Mouse (Mus musculus) heart, postnatal 36 days (tissue): ENCODE data around the gene Cyp3a57. TPM values are rescaled to one million over a fixed set of nuclear protein-coding genes. Genes with fewer than 3 reads are reported as not detected.
"Not testable (repeated sequence)": the region's sequence is repeated elsewhere in the genome, so short reads cannot be mapped to it uniquely, and the experiment has no call there.

Experiments
- DNase-seq, 2 experiments: peaks; one replicate each; pipeline ENCODE4 v3.0.0; 2021 to 2022
- intact Hi-C: fragments of 180-260 bp; cut with DNase I; formaldehyde crosslinking; loops from one replicate; pipeline ENCODE4 v1.15.1; 2025
- total RNA-seq, 2 experiments: library from RNA; stranded (reverse); gene quantifications; 2 replicates each; pipeline ENCODE4 v1.2.3; 2021

The Cyp3a57 gene
- not detected for total RNA-seq

GRCm38 (mm10) chr5:145344941-145345340, at the start of gene Cyp3a57:
Gene Cyp3a57, plus strand, starts transcription at chr5:145345279.
- no peak for DNase-seq
- intact Hi-C loops = no loop called here

DNA sequence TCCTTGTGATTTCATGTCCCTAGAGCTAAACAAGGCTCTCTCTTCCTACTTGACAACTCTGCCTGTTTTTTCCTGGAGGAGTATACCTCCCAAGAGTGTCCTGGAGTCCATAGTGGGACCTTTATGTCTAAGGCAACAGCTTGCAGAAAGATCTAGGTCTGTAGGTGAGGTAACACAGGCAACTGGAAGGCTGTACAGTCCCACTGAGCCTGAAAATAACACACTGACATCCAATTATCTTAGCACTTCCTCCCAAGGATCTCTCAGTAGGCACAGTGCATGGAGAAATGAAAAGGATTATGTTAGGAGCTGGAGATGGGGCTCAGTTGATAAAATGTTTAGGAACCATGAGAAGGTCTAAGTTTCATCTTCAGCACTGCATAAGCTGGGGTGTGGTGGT, 44.6 kb upstream of the Cyp3a57 start:
- intact Hi-C loops = no loop called here
- DNase-seq = no peak

GRCm38 (mm10) chr5:145301796-145302195, 43.3 kb upstream of the Cyp3a57 start:
- intact Hi-C loops, DNase-seq: not testable (repeated sequence)

- DNase-seq = no peak
- intact Hi-C loops = no loop called here
These were observed 42.7 kb upstream of the Cyp3a57 start for GRCm38 (mm10) chr5:145302424-145302823.

DNA sequence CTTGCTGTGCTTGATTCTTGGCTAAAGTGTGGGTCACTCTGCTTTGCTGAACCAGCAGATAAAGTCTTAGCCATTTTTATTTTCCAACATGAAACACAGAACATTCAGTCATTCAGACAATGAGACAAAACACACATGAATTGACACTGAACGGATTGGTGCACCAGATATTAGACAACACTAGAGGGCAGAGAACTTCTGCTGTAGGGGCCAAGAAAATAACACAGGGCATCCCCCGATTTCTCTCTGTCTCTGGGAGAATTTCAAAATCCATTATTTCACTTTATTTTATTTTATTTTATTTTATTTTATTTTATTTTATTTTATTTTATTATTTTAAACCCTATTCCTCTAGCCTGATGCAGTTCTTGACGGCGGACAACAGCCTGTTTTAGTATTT, 38.1 kb upstream of the Cyp3a57 start:
- DNase-seq, intact Hi-C loops: not testable (repeated sequence)

GRCm38 (mm10) chr5:145307811-145308210, 37.3 kb upstream of the Cyp3a57 start:
- DNase-seq, intact Hi-C loops: not testable (repeated sequence)

DNA sequence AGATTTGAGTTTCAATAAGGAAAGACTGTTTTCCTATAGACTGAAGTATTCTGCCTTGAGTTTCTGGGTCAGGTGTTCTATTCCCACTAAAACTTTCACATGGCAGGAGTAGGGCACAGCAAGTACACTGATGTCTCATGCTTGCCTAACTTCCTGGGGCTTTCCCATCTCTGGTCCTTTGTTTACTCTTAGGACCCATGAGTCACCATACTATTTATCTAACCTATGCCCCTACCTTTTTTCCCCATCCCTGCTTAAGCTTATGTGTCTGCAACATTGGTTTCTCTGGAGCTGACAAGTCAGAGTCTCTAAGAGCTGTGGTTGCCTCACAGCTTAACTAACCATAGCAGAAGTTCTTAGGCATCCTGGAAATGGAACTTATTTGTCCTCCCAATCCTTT, 31.2 kb upstream of the Cyp3a57 start:
- DNase-seq = no peak
- intact Hi-C loops = no loop called here

GRCm38 (mm10) chr5:145317141-145317540, 27.9 kb upstream of the Cyp3a57 start:
- DNase-seq = no peak
- intact Hi-C loops = no loop called here

DNA sequence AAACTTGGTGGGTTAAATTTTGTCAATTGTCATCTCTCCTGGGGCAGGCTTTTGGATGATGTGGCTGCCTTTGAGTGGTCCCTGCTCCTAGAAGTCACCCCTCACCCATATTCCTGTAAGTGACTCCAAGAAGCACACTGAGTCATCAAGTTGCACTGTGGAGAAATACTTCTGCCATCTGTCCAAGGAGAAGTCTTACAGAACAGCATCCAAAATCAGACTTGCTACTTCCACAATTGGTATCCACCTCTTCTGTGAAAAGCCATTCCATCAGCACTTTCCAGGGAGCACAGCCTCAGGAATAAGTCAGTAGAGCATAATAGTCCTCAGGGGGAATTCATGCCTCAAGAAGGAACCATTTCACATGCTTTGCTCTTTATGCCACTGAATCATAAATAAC, 6.3 kb upstream of the Cyp3a57 start:
- DNase-seq, intact Hi-C loops: not testable (repeated sequence)

DNA sequence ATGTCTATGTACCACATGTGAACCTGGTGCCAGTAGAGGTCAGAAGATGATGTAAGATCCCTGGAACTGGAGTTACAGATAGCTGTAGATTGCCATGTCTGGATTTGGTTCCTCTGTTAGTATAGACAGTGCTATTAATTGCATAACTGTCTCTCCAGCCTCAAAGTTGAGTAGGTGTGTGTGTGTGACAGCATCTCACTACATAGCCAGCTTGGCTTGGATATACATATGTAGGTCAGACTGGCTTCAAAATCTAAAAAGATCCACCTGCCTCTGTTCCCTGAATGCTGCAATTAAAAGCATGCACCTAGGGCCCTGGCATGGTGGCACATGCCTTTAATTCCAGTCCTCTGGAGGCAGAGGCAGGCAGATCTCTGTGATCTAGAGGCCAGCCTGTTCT, 4.6 kb downstream of the Cyp3a57 start:
- DNase-seq = no peak
- intact Hi-C loops = no loop called here

DNA sequence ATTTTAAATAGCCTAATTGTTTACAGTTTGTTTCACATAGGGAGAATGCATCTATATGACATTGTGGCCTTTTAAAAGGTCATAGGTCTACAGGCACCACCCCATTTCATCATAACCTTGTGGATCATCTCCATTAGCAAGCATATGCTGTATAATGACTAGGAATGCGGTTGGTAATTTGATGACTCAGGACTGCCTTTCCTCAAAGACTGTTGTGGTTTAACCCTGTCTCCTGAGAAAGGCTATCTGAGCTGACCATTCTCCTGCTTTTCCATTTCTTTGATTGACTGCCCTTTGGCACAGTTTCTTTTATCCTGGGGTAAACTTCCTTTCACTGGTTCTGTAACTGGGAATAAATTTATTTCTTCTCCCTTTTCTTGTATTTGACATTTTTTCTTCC, 8.0 kb downstream of the Cyp3a57 start:
- intact Hi-C loops = no loop called here
- no peak for DNase-seq

- intact Hi-C loops, DNase-seq: not testable (repeated sequence)
These were observed 70.3 kb downstream of the Cyp3a57 start for GRCm38 (mm10) chr5:145415416-145415815.

DNA sequence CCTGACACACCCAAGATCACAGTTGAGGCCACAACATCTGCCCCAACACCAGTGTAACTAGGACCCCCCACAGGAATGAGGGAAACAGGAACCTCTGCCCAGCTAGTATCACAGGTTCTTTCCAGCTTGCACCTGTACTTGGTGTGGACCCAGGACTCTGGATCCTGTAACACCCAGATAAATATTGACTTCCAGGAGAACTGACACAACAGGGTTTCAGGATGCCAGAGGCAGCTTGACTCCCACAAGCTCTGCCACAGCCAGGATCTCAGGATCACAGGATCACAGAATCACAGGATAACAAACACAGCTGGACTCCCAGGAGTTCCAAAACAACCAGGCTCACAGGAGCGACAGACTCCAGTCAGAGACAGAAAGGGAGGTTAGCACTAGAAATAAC, 77.2 kb downstream of the Cyp3a57 start:
- intact Hi-C loops = no loop called here

GRCm38 (mm10) chr5:145431004-145431403, 85.9 kb downstream of the Cyp3a57 start:
- no peak for DNase-seq
- intact Hi-C loops = no loop called here

More for the DNA sequence above, 77.2 kb downstream of the Cyp3a57 start:
- DNase-seq = no peak

GRCm38 (mm10) chr5:145433688-145434087, 88.6 kb downstream of the Cyp3a57 start:
- intact Hi-C loops = no loop called here
- DNase-seq = no peak

Other genes starting within 250 kb of the Cyp3a57 start
- gene Arpc1b, start 231.1 kb upstream of the Cyp3a57 start, total RNA-seq = 10 to 100 TPM; 71.7 to 84.7 TPM
- 10 to 100 TPM; 39.3 to 45.7 TPM for gene Pdap1, start 205.0 kb upstream of the Cyp3a57 start, total RNA-seq
- gene Bud31, start 204.9 kb upstream of the Cyp3a57 start, total RNA-seq = 10 to 100 TPM; 59.5 to 61.1 TPM
- 10 to 100 TPM; 28.5 to 42.2 TPM for gene Ptcd1, start 178.2 kb upstream of the Cyp3a57 start, total RNA-seq
- 10 to 100 TPM; 11.4 to 11.7 TPM for gene Cpsf4, start 178.1 kb upstream of the Cyp3a57 start, total RNA-seq
- 1,000 to 10,000 TPM; 1,102 to 1,127 TPM for gene Atp5j2, start 153.2 kb upstream of the Cyp3a57 start, total RNA-seq
- 1 to 10 TPM; 6.5 to 8.5 TPM for gene Zkscan14, start 143.4 kb upstream of the Cyp3a57 start, total RNA-seq
- 10 to 100 TPM in 1 of 2 experiments, 1 to 10 TPM in 1; 9.5 to 10.1 TPM for gene Zkscan5, start 140.7 kb upstream of the Cyp3a57 start, total RNA-seq
- 10 to 100 TPM; 27.7 to 31.3 TPM for gene Zfp655, start 113.6 kb upstream of the Cyp3a57 start, total RNA-seq
- gene Zscan25, start 64.8 kb upstream of the Cyp3a57 start, total RNA-seq = 10 to 100 TPM in 1 of 2 experiments, 1 to 10 TPM in 1; 10.0 to 11.1 TPM
- gene Cyp3a16, start 124.4 kb downstream of the Cyp3a57 start, total RNA-seq = not detected
- not detected for gene Cyp3a41b, start 239.5 kb downstream of the Cyp3a57 start, total RNA-seq